Mouse (Mus musculus) liver, postnatal 0 days (tissue): ENCODE results near the gene Nphp1. TPM values are rescaled to one million over a fixed set of nuclear protein-coding genes. Genes with fewer than 3 reads are reported as not detected.

Source experiments
- ATAC-seq: fragments of 200-750 bp; cut with Nextera tagmentation; 2 replicates; pipeline ENCODE4 v1.8.0; 2017; ENCODE audit warnings: mild to moderate bottlenecking, moderate library complexity
- DNase-seq: peaks from one replicate; pipeline ENCODE4 v3.0.0-alpha.2; 2016
- H3K27ac ChIP-seq: fragments of 300-500 bp; sonication (generic); 2 replicates; pipeline ENCODE4 v1.5.1; 2014; ENCODE audit warnings: antibody characterized with exemption, moderate library complexity, mild to moderate bottlenecking, low read depth
- H3K27me3 ChIP-seq: fragments of 300-500 bp; sonication (generic); 2 replicates; pipeline ENCODE4 v1.6.1; 2014; ENCODE audit warnings: low read length, control low read depth, mixed read lengths; ENCODE audit not compliant: insufficient read depth
- H3K36me3 ChIP-seq: fragments of 300-500 bp; sonication (generic); replicated peaks from 2 replicates; pipeline ENCODE4 v1.6.1; 2014; ENCODE audit warnings: mild to moderate bottlenecking, control low read depth, low read length, moderate library complexity, mixed read lengths; ENCODE audit not compliant: insufficient read depth
- H3K4me1 ChIP-seq: fragments of 300-500 bp; sonication (generic); 2 replicates; pipeline ENCODE4 v1.6.1; 2014; ENCODE audit warnings: antibody characterized with exemption, mild to moderate bottlenecking, control low read depth; ENCODE audit not compliant: insufficient read depth
- H3K4me2 ChIP-seq: fragments of 300-500 bp; sonication (generic); 2 replicates; pipeline ENCODE4 v1.6.1; 2014; ENCODE audit warnings: low read depth, mild to moderate bottlenecking, low read length, moderate library complexity, mixed read lengths
- H3K4me3 ChIP-seq: fragments of 300-500 bp; sonication (generic); 2 replicates; pipeline ENCODE4 v1.5.1; 2014; ENCODE audit warnings: low read depth, low read length
- H3K9ac ChIP-seq: fragments of 300-500 bp; sonication (generic); replicated peaks from 2 replicates; pipeline ENCODE4 v1.6.1; 2014; ENCODE audit warnings: mild to moderate bottlenecking, moderate library complexity
- H3K9me3 ChIP-seq: fragments of 300-500 bp; sonication (generic); 2 replicates; pipeline ENCODE4 v1.6.1; 2016; ENCODE audit warnings: mild to moderate bottlenecking, control low read depth, low read length, mixed read lengths
- CTCF ChIP-seq: sonication (generic); IDR thresholded peaks from 2 replicates; pipeline ENCODE4 v1.5.1; 2016; ENCODE audit warnings: antibody characterized with exemption, low read depth
- EP300 ChIP-seq: IDR thresholded peaks from 2 replicates; pipeline ENCODE4 v1.6.1; 2016; ENCODE audit warnings: antibody characterized with exemption, low read depth, mild to moderate bottlenecking
- WGBS: fragments of 180-500 bp; shearing (Covaris S2); extraction: QIAGEN DNeasy Blood & Tissue Kit; methylation state at CpG from one replicate; pipeline ENCODE4 v1.1.7; 2014; ENCODE audit not compliant: insufficient replicate concordance; 5-methylcytosine and 5-hydroxymethylcytosine counted together
- polyA plus RNA-seq: library from polyadenylated mRNA; unstranded; fragments of >200 nt; fragmentation: Nextera tagmentation; extraction: Ambion mirVana; gene quantifications from 2 replicates; pipeline ENCODE4 v1.2.1, GENCODE M21; 2015

Nphp1 gene
- polyA plus RNA-seq, 1 experiment from 2014 or later = 4.4 TPM

DNA sequence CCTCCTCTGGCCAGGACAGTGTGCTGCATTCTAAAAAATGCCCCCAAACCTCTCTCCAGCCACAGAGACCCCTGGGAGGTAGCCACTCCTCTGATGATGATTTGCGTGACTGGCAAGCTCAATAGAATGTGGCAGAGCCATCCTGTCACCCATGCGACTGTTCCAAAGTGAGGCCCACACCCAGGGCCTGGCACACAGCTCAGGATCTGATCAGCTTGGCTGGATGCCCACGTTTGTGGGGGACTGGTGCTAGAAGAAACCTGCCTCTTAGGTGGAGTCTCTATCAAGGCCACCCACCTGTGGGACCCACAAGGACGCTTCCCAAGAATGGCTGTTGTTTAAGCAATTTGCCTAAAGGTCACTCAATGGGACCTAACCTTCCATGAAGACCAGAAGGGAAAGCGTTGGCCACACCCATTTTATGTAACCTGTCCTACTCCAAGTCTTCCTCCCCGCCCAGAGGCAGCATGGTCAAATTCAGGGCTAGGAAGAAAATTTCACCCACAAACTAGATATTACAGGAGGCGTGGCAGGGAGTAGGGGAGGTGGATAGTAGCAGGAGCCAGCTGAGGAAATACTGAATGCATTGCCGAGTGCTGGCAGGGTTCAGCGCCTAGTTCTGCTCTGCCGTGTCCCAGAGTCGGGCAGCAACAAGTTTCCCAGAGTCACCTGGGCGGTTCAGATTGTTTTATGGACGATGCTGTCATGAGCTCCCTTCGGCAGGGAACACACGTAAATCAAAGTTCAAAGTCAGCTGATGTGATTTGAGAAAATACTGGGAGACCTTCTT is 59.8 kb downstream of the Nphp1 start:
- Histone ChIP-seq H3K9me3 (no peaks in the 10 kb centered on the region), H3K9ac (no peak overlapping the region), H3K27me3 (peaks cover 23% of the 10 kb centered on the region; the same call in 1 of the 2 replicates), H3K27ac (no peak overlapping the region), H3K4me2 (no peak overlapping the region), H3K36me3 (no peaks in the 10 kb centered on the region), H3K4me1 (no peaks in the 10 kb centered on the region), H3K4me3 (no peak overlapping the region)
- 39% methylated on average over 15 of the region's 15 CpGs for WGBS
- DNase-seq = no peak
- TF ChIP-seq EP300 = no peak
- no peak for TF ChIP-seq CTCF
- ATAC-seq = no peak

- no peak for TF ChIP-seq EP300
- TF ChIP-seq CTCF = no peak
- Histone ChIP-seq H3K36me3 (no peaks in the 10 kb centered on the region), H3K4me3 (no peak overlapping the region), H3K9me3 (no peaks in the 10 kb centered on the region), H3K4me2 (no peak overlapping the region), H3K27ac (no peak overlapping the region), H3K27me3 (peaks cover 23% of the 10 kb centered on the region; the same call in 1 of the 2 replicates), H3K9ac (no peak overlapping the region), H3K4me1 (no peaks in the 10 kb centered on the region)
- 54% methylated on average over 6 of the region's 6 CpGs for WGBS
- ATAC-seq (no peak), DNase-seq (no peak)
These were observed 60.6 kb downstream of the Nphp1 start for GRCm38 (mm10) chr2:127728146-127728545.

GRCm38 (mm10) chr2:127723193-127723592 is 65.5 kb downstream of the Nphp1 start:
- Histone ChIP-seq H3K4me3 (no peak overlapping the region), H3K36me3 (no peaks in the 10 kb centered on the region), H3K4me1 (no peaks in the 10 kb centered on the region), H3K27ac (no peak overlapping the region; the same call in 1 of the 2 replicates), H3K9me3 (no peaks in the 10 kb centered on the region), H3K4me2 (no peak overlapping the region), H3K27me3 (no peaks in the 10 kb centered on the region), H3K9ac (no peak overlapping the region)
- 44% methylated on average over 4 of the region's 4 CpGs for WGBS
- no peak for ATAC-seq
- TF ChIP-seq CTCF (no peak), EP300 (no peak)
- no peak for DNase-seq

DNA sequence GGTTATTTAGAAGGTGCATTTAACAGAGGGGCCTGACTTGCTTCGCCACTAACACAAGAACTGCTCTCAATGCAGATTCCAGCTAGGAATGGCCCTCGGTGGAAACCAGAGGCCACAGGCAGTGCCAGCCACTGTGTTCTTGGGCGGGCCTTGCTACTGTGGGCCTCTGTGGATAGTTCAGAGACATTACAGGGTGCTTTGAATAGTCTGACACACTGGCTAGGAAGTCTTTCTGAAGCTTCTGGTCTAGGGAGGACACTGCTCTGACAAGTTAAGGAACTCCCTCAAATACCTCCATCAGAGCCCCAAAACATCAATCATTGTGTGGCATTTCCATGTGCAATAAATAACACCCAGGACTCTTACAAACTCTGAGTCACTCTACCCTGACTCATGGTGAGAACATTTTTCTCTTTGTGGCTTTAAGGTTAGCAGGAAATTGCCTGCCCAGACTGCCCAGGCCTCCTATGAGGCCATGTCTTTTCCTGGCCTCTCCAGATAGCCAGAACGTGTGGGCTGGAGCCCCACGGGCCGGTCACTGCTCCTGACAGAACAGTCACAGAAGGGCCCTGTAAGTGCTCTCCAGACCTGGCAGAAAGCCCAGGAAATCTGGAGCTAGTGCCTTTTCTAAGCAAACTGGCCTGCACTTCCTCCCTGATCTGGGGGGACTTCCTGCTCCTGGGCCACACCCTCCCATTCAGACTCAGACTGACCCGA is 66.4 kb downstream of the Nphp1 start:
- Histone ChIP-seq H3K36me3 (no peaks in the 10 kb centered on the region), H3K4me3 (no peak overlapping the region), H3K4me2 (no peak overlapping the region), H3K9ac (no peak overlapping the region), H3K9me3 (no peaks in the 10 kb centered on the region), H3K27me3 (no peaks in the 10 kb centered on the region), H3K4me1 (no peaks in the 10 kb centered on the region), H3K27ac (no peak overlapping the region)
- peak; percentile 51 for DNase-seq
- ATAC-seq = peak; percentile 78
- TF ChIP-seq CTCF (no peak), EP300 (peak; percentile 11; the same call in 1 of the 2 replicates)
- 41% methylated on average over 7 of the region's 7 CpGs for WGBS

- DNase-seq (no peak), ATAC-seq (no peak)
- no peaks in the 10 kb centered on the region for H3K36me3 ChIP-seq
- H3K9me3 ChIP-seq = no peaks in the 10 kb centered on the region
- 47% methylated on average over 8 of the region's 8 CpGs for WGBS
- no peaks in the 10 kb centered on the region for H3K27me3 ChIP-seq
- H3K4me1 ChIP-seq = no peaks in the 10 kb centered on the region
- H3K27ac ChIP-seq = no peak overlapping the region
- no peak overlapping the region for H3K4me2 ChIP-seq
- H3K9ac ChIP-seq = no peak overlapping the region
- no peak for TF ChIP-seq EP300
- no peak for TF ChIP-seq CTCF
- H3K4me3 ChIP-seq = no peak overlapping the region
These were observed 69.7 kb downstream of the Nphp1 start for GRCm38 (mm10) chr2:127718839-127719468.

GRCm38 (mm10) chr2:127714726-127715125 is 74.0 kb downstream of the Nphp1 start:
- Histone ChIP-seq H3K4me1 (no peaks in the 10 kb centered on the region), H3K9ac (no peak overlapping the region), H3K27me3 (no peaks in the 10 kb centered on the region), H3K4me3 (no peak overlapping the region), H3K9me3 (no peaks in the 10 kb centered on the region), H3K27ac (no peak overlapping the region), H3K36me3 (no peaks in the 10 kb centered on the region), H3K4me2 (no peak overlapping the region)
- no peak for TF ChIP-seq CTCF
- TF ChIP-seq EP300 = no peak
- ATAC-seq (no peak), DNase-seq (no peak)
- WGBS = 75% methylated on average over 3 of the region's 3 CpGs
